Mouse (Mus musculus) megakaryocyte-erythroid progenitor cell, adult 5-6 weeks (primary cell): ENCODE results near the gene Arnt. TPM values are rescaled to one million over a fixed set of nuclear protein-coding genes. Genes with fewer than 3 reads are reported as not detected.
A peak's percentile ranks its signal among the peaks of the same experiment; 100 is the strongest.
"Not testable (repeated sequence)": the region's sequence is repeated elsewhere in the genome, so short reads cannot be mapped to it uniquely, and the experiment has no call there.

Source experiments
- ATAC-seq: replicated peaks from 2 replicates; pipeline ENCODE4 v1.8.0; 2016; ENCODE audit warnings: mild to moderate bottlenecking, inconsistent platforms; ENCODE audit not compliant: severe bottlenecking, poor library complexity, low FRiP score, low TSS enrichment
- total RNA-seq, 2 experiments: library from RNA; stranded (forward) in 1 of 2; stranded (reverse) in 1 of 2; fragments of 200-1000, 215-1000 nt in 1 of 2; fragments of >200 nt in 1 of 2; fragmentation: Nextera tagmentation in 1 of 2; gene quantifications; 2 replicates each; pipeline ENCODE4 v1.2.3; 2014 to 2017

Gene Arnt
- total RNA-seq (2014; fragmentation: Nextera tagmentation) (40.1 and 44.7 TPM in 2 replicates), total RNA-seq (2017) (15.3 and 30.4 TPM in 2 replicates)

- ATAC-seq: peak; percentile 99
These were observed at the start of gene Arnt for GRCm38 (mm10) chr3:95434136-95434982. Gene Arnt, plus strand, starts transcription at chr3:95434388.

- no peak for ATAC-seq
These were observed 48.6 kb upstream of the Arnt start for GRCm38 (mm10) chr3:95385401-95386075.

- peak; percentile 63 for ATAC-seq
These were observed 39.8 kb upstream of the Arnt start for GRCm38 (mm10) chr3:95394385-95394784.

- ATAC-seq: no peak
These were observed 31.4 kb upstream of the Arnt start, which contains the start of gene 4930558C23Rik for GRCm38 (mm10) chr3:95402741-95403140. Gene 4930558C23Rik, minus strand, starts transcription at chr3:95402841.

- no peak for ATAC-seq
These were observed 26.5 kb upstream of the Arnt start for GRCm38 (mm10) chr3:95407728-95408127.

- no peak for ATAC-seq
These were observed 25.3 kb upstream of the Arnt start for GRCm38 (mm10) chr3:95408852-95409251.

GRCm38 (mm10) chr3:95412268-95412667 lies 21.9 kb upstream of the Arnt start:
- ATAC-seq: no peak

- no peak for ATAC-seq
These were observed 16.3 kb upstream of the Arnt start for GRCm38 (mm10) chr3:95417866-95418265.

GRCm38 (mm10) chr3:95426476-95426875 lies 7.7 kb upstream of the Arnt start:
- not testable (repeated sequence) for ATAC-seq

- peak; percentile 84 for ATAC-seq
These were observed 6.9 kb upstream of the Arnt start for GRCm38 (mm10) chr3:95427117-95427890.

GRCm38 (mm10) chr3:95427891-95428238 lies 6.3 kb upstream of the Arnt start:
- ATAC-seq: not testable (repeated sequence)

GRCm38 (mm10) chr3:95428423-95428822 lies 5.8 kb upstream of the Arnt start:
- peak; percentile 64 for ATAC-seq

GRCm38 (mm10) chr3:95433301-95433915 lies 780 bp upstream of the Arnt start:
- ATAC-seq: no peak

GRCm38 (mm10) chr3:95434983-95435370 lies 789 bp downstream of the Arnt start:
- no peak for ATAC-seq

GRCm38 (mm10) chr3:95435561-95435960 lies 1.4 kb downstream of the Arnt start:
- ATAC-seq: no peak

GRCm38 (mm10) chr3:95438636-95439035 lies 4.4 kb downstream of the Arnt start:
- not testable (repeated sequence) for ATAC-seq

- ATAC-seq: no peak
These were observed 5.5 kb downstream of the Arnt start for GRCm38 (mm10) chr3:95439670-95440069.

GRCm38 (mm10) chr3:95442406-95443117 lies 8.4 kb downstream of the Arnt start:
- ATAC-seq: no peak

- ATAC-seq: no peak
These were observed 11.1 kb downstream of the Arnt start for GRCm38 (mm10) chr3:95445311-95445710.
